Mouse (Mus musculus): Measurements from ENCODE around the gene Sytl2.

Sytl2 gene

DNA sequence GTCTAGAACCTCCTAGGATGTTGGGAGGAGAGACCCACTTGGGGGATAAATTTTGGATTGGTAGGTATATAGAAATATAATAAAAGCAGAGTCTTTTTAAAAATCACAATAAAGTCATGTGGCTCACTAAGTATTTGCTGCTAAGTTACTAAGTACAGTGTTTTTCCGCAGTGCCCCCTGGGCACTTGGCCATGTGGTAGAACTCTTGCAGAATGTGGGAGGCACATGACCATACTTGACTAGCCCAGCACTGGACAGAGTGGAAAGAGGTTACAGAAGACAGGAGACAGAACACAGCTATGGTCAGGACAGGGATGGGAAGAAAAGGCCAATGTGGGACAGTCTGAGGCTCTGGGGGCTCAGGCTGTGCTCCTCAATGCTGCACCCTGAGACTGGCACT is 4.9 kb downstream of the Sytl2 start:
- in situ Hi-C loops (cut with MboI, MseI): no loop called here

DNA sequence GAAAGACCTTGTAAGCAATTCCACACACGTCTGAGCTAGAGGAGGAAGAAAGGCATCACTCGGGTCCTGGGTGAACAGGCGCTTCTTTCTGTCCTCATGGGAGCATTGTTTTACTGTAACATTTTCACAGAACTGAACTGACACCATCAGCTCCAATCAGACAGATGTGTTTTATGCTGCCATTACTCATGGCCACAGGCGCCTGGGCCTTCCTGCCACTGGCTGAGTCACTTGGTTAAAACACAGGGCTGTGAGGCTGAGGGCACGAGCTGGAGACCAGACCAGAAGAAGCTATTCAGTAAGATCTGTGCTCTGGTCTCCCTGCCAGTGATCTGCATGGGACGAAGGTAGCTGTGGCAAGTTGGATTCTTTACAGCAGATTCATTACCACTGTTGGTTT is 6.0 kb downstream of the Sytl2 start:
- in situ Hi-C loops (cut with MboI, MseI): no loop called here

GRCm38 (mm10) chr7:90312151-90312883 is 10.3 kb downstream of the Sytl2 start:
- in situ Hi-C loops (cut with MboI, MseI): loop anchor here (10.0 kb wide), 1 partner anchor 1112 kb away; no protein-coding TSS in a partner anchor

GRCm38 (mm10) chr7:90313421-90313820 is 11.4 kb downstream of the Sytl2 start:
- in situ Hi-C loops (cut with MboI, MseI): loop anchor here (10.0 kb wide), 1 partner anchor 1111 kb away; no protein-coding TSS in a partner anchor

GRCm38 (mm10) chr7:90316823-90317222 is 14.8 kb downstream of the Sytl2 start:
- in situ Hi-C loops (cut with MboI, MseI): loop anchor here (10.0 kb wide), 1 partner anchor 1108 kb away; no protein-coding TSS in a partner anchor

DNA sequence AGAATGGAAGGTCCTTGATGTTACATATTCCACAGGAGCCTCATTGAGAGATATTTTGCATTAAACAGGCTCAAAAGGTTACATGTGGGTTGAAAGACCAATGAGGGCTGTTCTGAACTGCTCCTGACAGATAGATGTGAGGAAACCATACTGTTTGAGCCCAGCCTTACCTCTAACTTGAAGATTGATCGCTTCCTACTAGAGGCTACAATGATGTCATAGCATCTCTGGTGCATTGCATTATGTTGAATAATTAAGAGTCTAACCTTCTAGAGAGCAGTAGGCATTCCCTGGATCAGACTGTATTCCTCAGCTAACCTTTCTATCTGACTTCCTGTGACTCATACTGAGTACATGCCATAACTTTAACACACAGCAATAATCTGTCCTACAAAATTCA is 17.4 kb downstream of the Sytl2 start:
- in situ Hi-C loops (cut with MboI, MseI): loop anchor here (10.0 kb wide), 1 partner anchor 1105 kb away; no protein-coding TSS in a partner anchor

- in situ Hi-C loops (cut with MboI, MseI): no loop called here
These were observed 18.1 kb downstream of the Sytl2 start for GRCm38 (mm10) chr7:90320124-90320523.

- in situ Hi-C loops (cut with MboI, MseI): no loop called here
These were observed 23.1 kb downstream of the Sytl2 start for GRCm38 (mm10) chr7:90325166-90325565.

DNA sequence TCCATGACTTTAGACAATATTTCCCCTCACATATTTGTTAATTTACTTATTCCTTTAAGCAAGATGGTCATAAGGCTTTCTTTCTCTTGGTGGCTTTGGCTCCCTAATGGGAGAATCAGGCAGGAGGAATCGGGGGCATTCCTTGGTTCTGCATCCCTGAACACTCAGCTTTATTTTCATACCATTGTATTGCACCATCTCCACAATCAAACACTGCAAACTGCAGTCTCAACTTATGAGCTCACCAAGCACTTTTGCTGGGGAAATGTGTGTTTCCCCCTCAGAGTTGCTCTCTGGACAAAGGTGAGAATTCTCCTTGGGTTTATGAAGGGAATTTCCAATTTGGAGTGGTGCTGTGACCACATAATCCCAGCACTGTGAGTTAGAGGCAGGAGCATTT is 28.1 kb downstream of the Sytl2 start:
- in situ Hi-C loops (cut with MboI, MseI): no loop called here

DNA sequence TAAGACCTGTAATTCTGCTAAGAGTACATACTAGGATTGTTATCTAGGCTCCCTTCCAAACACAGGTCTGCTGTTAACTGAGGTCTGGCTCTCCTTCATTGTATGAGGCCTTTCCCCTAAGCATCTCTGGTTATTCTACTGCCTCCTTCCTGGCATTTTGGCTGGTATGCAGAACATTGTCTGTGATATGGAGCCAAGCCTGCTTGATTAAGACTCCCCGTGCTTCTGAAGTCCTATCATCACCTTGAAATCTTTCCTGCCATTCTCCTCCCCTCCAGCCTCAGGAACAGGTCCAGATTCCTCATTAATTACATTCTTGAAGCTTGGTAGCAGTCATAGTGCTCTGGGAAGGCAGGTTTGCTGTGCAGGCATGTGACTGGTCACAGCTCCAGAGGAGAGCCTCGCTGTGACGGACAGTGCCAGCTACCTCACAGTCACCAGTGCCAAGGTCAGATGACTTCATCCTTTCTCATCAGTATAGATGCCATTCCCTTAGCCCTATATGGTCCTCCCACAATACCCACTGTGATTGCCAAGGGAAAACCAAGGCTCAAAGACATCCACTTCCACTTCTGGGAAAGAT is 30.5 kb downstream of the Sytl2 start:
- in situ Hi-C loops (cut with MboI, MseI): no loop called here

GRCm38 (mm10) chr7:90334362-90334761 is 32.3 kb downstream of the Sytl2 start:
- in situ Hi-C loops (cut with MboI, MseI): no loop called here

DNA sequence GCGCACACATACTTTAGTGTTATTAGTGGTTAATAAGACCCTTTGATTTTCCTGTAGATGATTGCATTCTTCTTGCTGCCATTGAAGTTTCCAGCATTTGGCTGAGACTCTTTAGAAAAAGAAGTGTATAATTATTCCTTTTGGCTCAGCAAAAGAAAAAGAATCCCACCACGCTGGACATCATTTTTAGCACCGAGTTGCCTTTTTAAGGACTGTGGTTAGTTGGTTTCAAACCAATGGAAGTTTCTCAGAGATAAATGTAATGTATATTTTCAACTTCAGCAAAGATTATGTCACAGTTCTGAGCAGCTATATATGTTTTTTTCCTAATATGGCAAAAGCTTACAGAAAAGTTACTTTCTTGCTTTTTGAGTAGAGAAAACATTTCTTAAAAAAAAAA is 32.8 kb downstream of the Sytl2 start:
- in situ Hi-C loops (cut with MboI, MseI): no loop called here

DNA sequence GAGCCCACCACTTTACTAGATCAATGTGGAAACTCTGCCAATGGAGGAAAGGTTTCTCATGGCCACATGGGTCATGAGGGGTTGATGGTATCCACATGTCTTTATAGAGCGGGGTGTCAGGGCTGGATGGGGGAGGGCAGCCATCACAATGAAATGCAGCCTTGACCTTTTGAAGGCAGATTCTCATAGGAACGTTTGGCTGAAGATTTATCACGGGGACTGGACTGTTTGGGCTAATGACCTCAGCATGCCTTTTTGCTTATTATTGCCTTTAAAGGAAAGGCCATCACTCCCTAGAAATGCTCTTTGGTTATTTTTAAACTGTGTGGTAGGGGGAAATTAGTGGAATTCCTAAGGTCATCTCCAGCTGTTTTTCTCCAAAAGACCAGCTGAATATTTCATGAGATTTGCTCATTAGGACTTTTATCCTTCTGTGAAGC is 33.7 kb downstream of the Sytl2 start:
- in situ Hi-C loops (cut with MboI, MseI): no loop called here

- in situ Hi-C loops (cut with MboI, MseI): no loop called here
These were observed 39.3 kb downstream of the Sytl2 start for GRCm38 (mm10) chr7:90341212-90341957.

GRCm38 (mm10) chr7:90344903-90345302 is 42.9 kb downstream of the Sytl2 start:
- in situ Hi-C loops (cut with MboI, MseI): loop anchor here (5.0 kb wide), 1 partner anchor 43 kb away; the partner anchor contains the start of gene Sytl2

GRCm38 (mm10) chr7:90347779-90348437 is 45.9 kb downstream of the Sytl2 start:
- in situ Hi-C loops (cut with MboI, MseI): loop anchor here (5.0 kb wide), 1 partner anchor 46 kb away; the partner anchor contains the start of gene Sytl2

DNA sequence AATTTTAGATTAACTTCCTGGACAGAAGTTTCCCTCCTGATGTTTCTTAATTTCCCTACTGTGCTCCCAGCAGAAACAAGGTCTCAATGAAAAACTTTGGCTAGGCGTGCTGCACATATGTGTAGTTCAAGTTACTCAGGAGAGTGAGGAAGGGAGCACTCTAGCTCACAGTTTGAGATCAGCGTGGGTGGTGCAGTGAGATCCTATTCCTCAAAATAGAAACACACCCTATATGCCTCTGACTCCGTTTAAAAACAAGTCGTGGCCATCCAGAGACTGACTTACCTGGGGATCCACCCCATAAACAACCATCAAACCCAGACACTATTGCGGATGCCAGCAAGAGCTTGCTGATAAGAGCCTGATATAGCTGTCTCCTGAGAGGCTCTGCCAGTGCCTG is 47.0 kb downstream of the Sytl2 start:
- in situ Hi-C loops (cut with MboI, MseI): loop anchor here (5.0 kb wide), 1 partner anchor 47 kb away; the partner anchor contains the start of gene Sytl2

DNA sequence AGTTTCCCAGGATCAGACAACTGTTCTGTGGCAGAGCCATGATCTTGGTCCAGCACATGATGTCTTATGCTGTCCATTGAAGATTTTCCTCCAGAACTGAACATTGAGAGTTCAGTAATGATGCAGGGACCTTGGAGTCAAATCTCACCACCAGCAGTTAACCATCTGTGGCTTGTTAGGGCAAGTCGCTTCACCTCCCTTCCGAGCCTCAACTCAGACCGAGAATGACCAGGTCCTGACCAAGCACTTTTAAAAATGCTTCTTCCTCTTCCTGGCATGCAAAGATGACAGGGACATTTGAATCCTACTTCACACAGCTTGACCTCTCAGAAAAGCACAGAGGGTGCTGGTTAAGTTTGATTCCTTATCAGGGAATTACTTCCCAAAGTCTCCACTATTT is 50.1 kb downstream of the Sytl2 start:
- in situ Hi-C loops (cut with MboI, MseI): no loop called here

DNA sequence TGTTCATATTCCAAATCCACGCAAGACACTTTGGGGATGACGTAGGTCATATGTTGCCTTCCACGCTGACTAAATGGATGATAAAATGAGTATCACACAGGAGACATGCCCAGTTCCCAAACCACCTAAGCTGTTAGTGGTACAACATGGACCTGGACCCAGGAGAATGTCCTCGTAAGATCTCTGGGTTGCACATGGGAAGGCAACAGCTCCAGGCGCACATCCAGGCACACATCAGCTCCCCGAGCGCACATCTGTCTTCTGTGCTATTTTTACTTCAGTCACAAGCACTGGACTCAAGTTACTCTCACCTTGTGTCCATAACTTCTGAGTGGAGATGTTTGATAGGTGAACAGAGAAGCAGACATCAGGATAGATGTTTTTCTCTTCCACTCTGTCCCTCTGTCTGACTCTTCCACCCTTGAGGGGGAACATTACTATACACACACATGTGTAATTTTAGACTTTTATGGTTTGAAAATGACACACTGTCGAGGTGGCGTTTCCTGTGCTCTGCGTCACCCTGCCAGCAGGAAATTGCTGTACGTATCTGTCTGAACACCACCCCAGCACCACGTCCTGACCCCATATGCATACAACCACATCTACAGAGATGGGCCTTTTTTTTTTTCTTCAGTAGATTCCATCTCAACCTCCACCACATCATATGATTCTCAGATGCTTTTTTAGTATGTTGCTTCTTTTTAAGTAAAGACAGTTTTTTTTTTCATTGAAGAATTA is 51.6 kb downstream of the Sytl2 start:
- in situ Hi-C loops (cut with MboI, MseI): no loop called here

- in situ Hi-C loops (cut with MboI, MseI): no loop called here
These were observed 52.2 kb downstream of the Sytl2 start for GRCm38 (mm10) chr7:90354229-90354604.

- in situ Hi-C loops (cut with MboI, MseI): no loop called here
These were observed 53.4 kb downstream of the Sytl2 start for GRCm38 (mm10) chr7:90355454-90355853.

Data from T-helper 1 cell (primary cell).